ENCODE assay signal across 8 mouse cellular contexts in the genomic region with DNA sequence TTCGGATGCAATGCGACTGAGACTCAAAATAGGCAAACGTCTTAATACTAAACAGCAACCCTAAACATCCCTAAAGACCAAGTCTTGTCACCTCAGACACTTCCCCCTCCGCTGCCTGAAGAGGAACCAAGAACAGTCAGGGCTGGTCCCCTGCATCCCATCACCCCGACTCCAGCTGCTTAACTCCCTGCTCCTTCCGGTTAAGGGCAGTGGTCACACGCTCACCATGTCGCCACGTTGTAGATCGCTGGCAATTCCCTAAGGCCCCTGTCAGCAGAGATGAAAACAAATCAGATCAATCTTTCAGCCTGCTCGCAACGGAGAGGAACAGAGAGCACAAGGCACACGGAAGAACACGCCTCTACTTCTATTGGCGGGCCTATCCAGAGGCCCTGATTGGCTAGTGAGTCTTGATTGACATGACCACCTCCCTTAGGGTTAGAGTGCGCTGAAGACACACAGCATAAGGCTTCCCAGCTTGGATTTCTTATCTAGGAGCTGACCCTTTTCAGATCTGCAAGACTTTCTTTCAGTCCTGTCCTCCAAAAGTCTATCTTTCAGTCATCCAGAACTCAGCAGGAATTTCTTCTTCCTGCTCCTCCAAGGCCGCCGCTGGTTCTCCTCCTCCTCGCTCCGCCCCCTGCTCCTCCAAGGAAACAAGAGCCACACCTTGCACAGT.
DNase-seq lines count a peak whose midpoint lies in the region; ATAC-seq and TF ChIP-seq lines count a peak whose summit lies in the region.
"Not testable (repeated sequence)": the region's sequence is repeated elsewhere in the genome, so short reads cannot be mapped to it uniquely, and the experiment has no call there.

No protein-coding gene starts in this region.

- not testable (repeated sequence) for H3K36me3 ChIP-seq in hindbrain, embryonic 12.5 days; lung, embryonic 15.5 days; thymus, adult 2 months (ENCODE audit: control insufficient read depth, insufficient read depth, low read length)

- 3% methylated on average over 18 of the region's 20 CpGs for WGBS in hindbrain, embryonic 12.5 days
- WGBS in lung, embryonic 15.5 days: under 1% methylated on average over 18 of the region's 20 CpGs
- 3% methylated on average over 19 of the region's 20 CpGs for WGBS in thymus, adult 2 months

- not testable (repeated sequence) for TF ChIP-seq CTCF in thymus, adult 2 months (IDR thresholded peaks at IDR 0.05; ENCODE audit: borderline replicate concordance, control insufficient read depth, extremely low read depth, insufficient read depth, low read length, poor library complexity)

- H3K9me3 ChIP-seq in hindbrain, embryonic 12.5 days (replicated peaks): peaks cover 14% of the 10 kb centered on the region
- not testable (repeated sequence) for H3K9me3 ChIP-seq in lung, embryonic 15.5 days

- peak; percentile 100 for ATAC-seq in hindbrain, embryonic 12.5 days (ENCODE audit: low FRiP score)
- ATAC-seq in lung, embryonic 15.5 days (ENCODE audit: borderline replicate concordance, extremely low read depth, low FRiP score, low TSS enrichment): peak; percentile 99
- peak; percentile 100 for ATAC-seq in neutrophil, adult 5-6 weeks (ENCODE audit: extremely low read depth, insufficient number of reproducible peaks, low FRiP score, poor library complexity, severe bottlenecking)

- DNase-seq in NIH3T3 (ENCODE audit: low read depth): peak; percentile 64
- DNase-seq in cerebellum, postnatal 14 days: peak; percentile 14 to 46
- peak; percentile 17 to 18 for DNase-seq in frontal cortex, postnatal 14 days (ENCODE audit: low spot score in 2 of 2)
- DNase-seq in layer of hippocampus, adult 9-11 months: peak; percentile 35
- peak; percentile 33 for DNase-seq in thymus, adult 2 months

- not testable (repeated sequence) for H3K27me3 ChIP-seq in hindbrain, embryonic 12.5 days; lung, embryonic 15.5 days; thymus, adult 2 months (ENCODE audit: control insufficient read depth, insufficient read depth, low read length)

- H3K4me1 ChIP-seq in hindbrain, embryonic 12.5 days; lung, embryonic 15.5 days; thymus, adult 2 months (replicated peaks; ENCODE audit: control insufficient read depth, insufficient read depth, low read length): not testable (repeated sequence)

- peak overlapping the region; percentile 44; the same call in 1 of the 2 replicates for H3K27ac ChIP-seq in hindbrain, embryonic 12.5 days
- H3K27ac ChIP-seq in lung, embryonic 15.5 days: peak overlapping the region; percentile 35
- not testable (repeated sequence) for H3K27ac ChIP-seq in thymus, adult 2 months (ENCODE audit: control insufficient read depth, insufficient read depth, low read length)

- H3K9ac ChIP-seq in hindbrain, embryonic 12.5 days: peak overlapping the region; percentile 55
- H3K9ac ChIP-seq in lung, embryonic 15.5 days: peak overlapping the region; percentile 60

- not testable (repeated sequence) for TF ChIP-seq POLR2A in thymus, adult 2 months (IDR thresholded peaks at IDR 0.05; ENCODE audit: control insufficient read depth, extremely low read depth, insufficient read depth, low read length, poor library complexity)

- peak overlapping the region; percentile 45 for H3K4me3 ChIP-seq in hindbrain, embryonic 12.5 days
- peak overlapping the region; percentile 53 for H3K4me3 ChIP-seq in lung, embryonic 15.5 days
- peak overlapping the region; percentile 69 for H3K4me3 ChIP-seq in thymus, adult 2 months (ENCODE audit: control insufficient read depth, insufficient read depth, low read length)

- H3K4me2 ChIP-seq in hindbrain, embryonic 12.5 days (replicated peaks): peak overlapping the region; percentile 47
- peak overlapping the region; percentile 55 for H3K4me2 ChIP-seq in lung, embryonic 15.5 days
